Mouse (Mus musculus) stomach, embryonic 14.5 days (tissue): ENCODE measurements at regions not wholly inside any gene's neighbourhood (a gene's known extent, or its start where the extent isn't known, plus 50 kb on each side); places are given as distances from the start of the nearest gene placed in this dataset.
A peak's percentile ranks its signal among the peaks of the same experiment; 100 is the strongest.
"Not testable (repeated sequence)": the region's sequence is repeated elsewhere in the genome, so short reads cannot be mapped to it uniquely, and the experiment has no call there.

Experiments used
- ATAC-seq: fragments of 200-750 bp; cut with Nextera tagmentation; 2 replicates; pipeline ENCODE4 v1.8.0; 2017; ENCODE audit warnings: low read depth, moderate TSS enrichment; ENCODE audit not compliant: insufficient number of reproducible peaks, insufficient read depth, low FRiP score
- H3K27ac ChIP-seq: fragments of 300-500 bp; sonication (generic); 2 replicates; pipeline ENCODE4 v1.5.1; 2014; ENCODE audit warnings: mild to moderate bottlenecking, low read length, moderate library complexity, mixed read lengths
- H3K27me3 ChIP-seq: fragments of 300-500 bp; sonication (generic); 2 replicates; pipeline ENCODE4 v1.6.1; 2014; ENCODE audit warnings: low read length, control low read depth, mixed read lengths; ENCODE audit not compliant: control insufficient read depth, insufficient read depth
- H3K36me3 ChIP-seq: fragments of 300-500 bp; sonication (generic); 2 replicates; pipeline ENCODE4 v1.6.1; 2014; ENCODE audit warnings: mild to moderate bottlenecking, control low read depth, low read length, moderate library complexity, mixed read lengths; ENCODE audit not compliant: control insufficient read depth, insufficient read depth
- H3K4me1 ChIP-seq: fragments of 300-500 bp; sonication (generic); 2 replicates; pipeline ENCODE4 v1.6.1; 2014; ENCODE audit warnings: low read length, control low read depth, mixed read lengths; ENCODE audit not compliant: control insufficient read depth, insufficient read depth
- H3K4me2 ChIP-seq: fragments of 300-500 bp; sonication (generic); replicated peaks from 2 replicates; pipeline ENCODE4 v1.6.1; 2014; ENCODE audit warnings: low read depth, low read length, control low read depth
- H3K4me3 ChIP-seq: fragments of 300-500 bp; sonication (generic); 2 replicates; pipeline ENCODE4 v1.5.1; 2014; ENCODE audit warnings: low read depth, low read length, control low read depth
- H3K9ac ChIP-seq: fragments of 300-500 bp; sonication (generic); replicated peaks from 2 replicates; pipeline ENCODE4 v1.6.1; 2014; ENCODE audit warnings: low read depth, mild to moderate bottlenecking, control low read depth, low read length, moderate library complexity, mixed read lengths
- H3K9me3 ChIP-seq: fragments of 300-500 bp; sonication (generic); 2 replicates; pipeline ENCODE4 v1.6.1; 2016; ENCODE audit warnings: low read depth, low read length, control low read depth; ENCODE audit not compliant: control insufficient read depth
- WGBS: fragments of 180-500 bp; shearing (Covaris S2); extraction: QIAGEN DNeasy Blood & Tissue Kit; methylation state at CpG from one replicate; pipeline ENCODE4 v1.1.7; 2014; 5-methylcytosine and 5-hydroxymethylcytosine counted together

- H3K4me1 ChIP-seq, result no peaks in the 10 kb centered on the region
- no peak overlapping the region for H3K4me2 ChIP-seq
- H3K9me3 ChIP-seq, result no peaks in the 10 kb centered on the region
- no peak overlapping the region for H3K4me3 ChIP-seq
- no peaks in the 10 kb centered on the region for H3K27me3 ChIP-seq
- ATAC-seq, result no peak
- no peaks in the 10 kb centered on the region for H3K36me3 ChIP-seq
- no peak overlapping the region for H3K9ac ChIP-seq
- WGBS, result 100% methylated on average over 2 of the region's 2 CpGs
- H3K27ac ChIP-seq, result no peak overlapping the region
These were observed 113.2 kb upstream of the Supt20 start for GRCm38 (mm10) chr3:54579425-54579824.

GRCm38 (mm10) chr3:54580339-54580738 is 112.3 kb upstream of the Supt20 start:
- 92% methylated on average over 6 of the region's 6 CpGs for WGBS
- no peak overlapping the region for H3K4me2 ChIP-seq
- H3K9me3 ChIP-seq, result no peaks in the 10 kb centered on the region; the same call in 1 of the 2 replicates
- no peaks in the 10 kb centered on the region for H3K36me3 ChIP-seq
- H3K4me1 ChIP-seq, result no peaks in the 10 kb centered on the region
- no peaks in the 10 kb centered on the region for H3K27me3 ChIP-seq
- H3K27ac ChIP-seq, result no peak overlapping the region
- no peak for ATAC-seq
- H3K4me3 ChIP-seq, result no peak overlapping the region
- H3K9ac ChIP-seq, result no peak overlapping the region

- H3K27me3 ChIP-seq, H3K27ac ChIP-seq, H3K9ac ChIP-seq, H3K4me3 ChIP-seq, H3K4me2 ChIP-seq, H3K36me3 ChIP-seq, H3K9me3 ChIP-seq, ATAC-seq, H3K4me1 ChIP-seq: not testable (repeated sequence)
- 81% methylated on average over 9 of the region's 10 CpGs for WGBS
These were observed 106.8 kb upstream of the Supt20 start for GRCm38 (mm10) chr3:54585781-54586180.

- ATAC-seq, result no peak
These were observed 105.2 kb upstream of the Supt20 start for GRCm38 (mm10) chr3:54587127-54587995.

GRCm38 (mm10) chr3:54588198-54588597 is 104.4 kb upstream of the Supt20 start:
- no peak overlapping the region for H3K27ac ChIP-seq
- ATAC-seq, result no peak
- no peak overlapping the region for H3K4me2 ChIP-seq
- H3K36me3 ChIP-seq, result no peaks in the 10 kb centered on the region
- H3K4me3 ChIP-seq, result no peak overlapping the region
- H3K4me1 ChIP-seq, result no peaks in the 10 kb centered on the region
- no peak overlapping the region for H3K9ac ChIP-seq
- peaks cover 2% of the 10 kb centered on the region; the same call in 1 of the 2 replicates for H3K9me3 ChIP-seq
- H3K27me3 ChIP-seq, result no peaks in the 10 kb centered on the region
- 65% methylated on average over 5 of the region's 5 CpGs for WGBS

More at GRCm38 (mm10) chr3:54587127-54587995, 105.2 kb upstream of the Supt20 start:
- Histone ChIP-seq H3K36me3 (no peaks in the 10 kb centered on the region), H3K27ac (no peak overlapping the region), H3K4me1 (no peaks in the 10 kb centered on the region), H3K4me3 (peak overlapping the region; percentile 5; the same call in 1 of the 2 replicates), H3K9ac (no peak overlapping the region), H3K9me3 (peaks cover 2% of the 10 kb centered on the region; the same call in 1 of the 2 replicates), H3K4me2 (peak overlapping the region; percentile 23), H3K27me3 (no peaks in the 10 kb centered on the region)
- 49% methylated on average over 21 of the region's 21 CpGs for WGBS

GRCm38 (mm10) chr3:54589976-54590375 is 102.6 kb upstream of the Supt20 start:
- WGBS, result 83% methylated on average over 9 of the region's 9 CpGs
- no peak for ATAC-seq

GRCm38 (mm10) chr3:54591160-54591559 is 101.4 kb upstream of the Supt20 start:
- H3K36me3 ChIP-seq, result no peaks in the 10 kb centered on the region
- ATAC-seq, result no peak
- 66% methylated on average over 3 of the region's 3 CpGs for WGBS
- no peaks in the 10 kb centered on the region for H3K4me1 ChIP-seq
- H3K27me3 ChIP-seq, result no peaks in the 10 kb centered on the region
- H3K4me2 ChIP-seq, result no peak overlapping the region
- H3K4me3 ChIP-seq, result no peak overlapping the region
- no peak overlapping the region for H3K27ac ChIP-seq
- H3K9ac ChIP-seq, result no peak overlapping the region
- peaks cover 2% of the 10 kb centered on the region; the same call in 1 of the 2 replicates for H3K9me3 ChIP-seq

More at GRCm38 (mm10) chr3:54589976-54590375, 102.6 kb upstream of the Supt20 start:
- no peak overlapping the region for H3K4me3 ChIP-seq
- H3K27me3 ChIP-seq, result no peaks in the 10 kb centered on the region
- no peak overlapping the region for H3K27ac ChIP-seq
- H3K36me3 ChIP-seq, result no peaks in the 10 kb centered on the region
- H3K9me3 ChIP-seq, result peaks cover 2% of the 10 kb centered on the region; the same call in 1 of the 2 replicates
- H3K4me1 ChIP-seq, result no peaks in the 10 kb centered on the region
- H3K4me2 ChIP-seq, result no peak overlapping the region
- H3K9ac ChIP-seq, result no peak overlapping the region

GRCm38 (mm10) chr3:54592064-54592463 is 100.5 kb upstream of the Supt20 start:
- H3K4me3 ChIP-seq, result no peak overlapping the region
- H3K9ac ChIP-seq, result no peak overlapping the region
- H3K4me2 ChIP-seq, result no peak overlapping the region
- H3K27me3 ChIP-seq, result no peaks in the 10 kb centered on the region
- no peaks in the 10 kb centered on the region for H3K36me3 ChIP-seq
- peaks cover 2% of the 10 kb centered on the region; the same call in 1 of the 2 replicates for H3K9me3 ChIP-seq
- ATAC-seq, result no peak
- 61% methylated on average over 2 of the region's 2 CpGs for WGBS
- H3K27ac ChIP-seq, result no peak overlapping the region
- H3K4me1 ChIP-seq, result no peaks in the 10 kb centered on the region
